Mouse (Mus musculus) common myeloid progenitor, adult 5-6 weeks (primary cell): ENCODE results near the gene Rpl4. TPM values are rescaled to one million over a fixed set of nuclear protein-coding genes. Genes with fewer than 3 reads are reported as not detected.

Experiments
- total RNA-seq: library from RNA; stranded (forward); fragments of 200-1000, 187-1606 nt; gene quantifications from 2 replicates; pipeline ENCODE4 v1.2.3, GENCODE M21; 2017

Rpl4 gene
- total RNA-seq, 1 experiment from 2014 or later = 3,472 TPM

Other genes with a start within 250 kb of the Rpl4 start
- 0.69 and 1.2 TPM in 2 replicates for gene Smad6, start 151.3 kb upstream of the Rpl4 start, total RNA-seq
- 0.18 TPM in 1 of 2 replicates, not detected in the other for gene Lctl, start 56.2 kb upstream of the Rpl4 start, total RNA-seq
- gene Zwilch, start 271 bp upstream of the Rpl4 start, total RNA-seq = 136 and 138 TPM in 2 replicates
- 37.7 and 44.9 TPM in 2 replicates for gene Snapc5, start 5.9 kb downstream of the Rpl4 start, total RNA-seq
- gene Uchl4, start 61.8 kb downstream of the Rpl4 start, total RNA-seq = 0.46 and 2.0 TPM in 2 replicates
- 31.0 and 45.5 TPM in 2 replicates for gene Map2k1, start 80.3 kb downstream of the Rpl4 start, total RNA-seq
- 302 and 344 TPM in 2 replicates for gene Tipin, start 108.2 kb downstream of the Rpl4 start, total RNA-seq
- 15.3 and 22.0 TPM in 2 replicates for gene Dis3l, start 167.9 kb downstream of the Rpl4 start, total RNA-seq
- 0.23 and 0.53 TPM in 2 replicates for gene Megf11, start 212.3 kb downstream of the Rpl4 start, total RNA-seq